Mouse (Mus musculus) liver, embryonic 14.5 days (tissue): ENCODE data around the gene Rnaset2b.
"Not testable (repeated sequence)": the region's sequence is repeated elsewhere in the genome, so short reads cannot be mapped to it uniquely, and the experiment has no call there.

Source experiments
- CTCF ChIP-seq: IDR thresholded peaks from 2 replicates; pipeline ENCODE4 v1.5.1; 2016; ENCODE audit warnings: antibody characterized with exemption, low read depth, control low read depth
- EP300 ChIP-seq: IDR thresholded peaks from 2 replicates; pipeline ENCODE4 v1.6.1; 2016; ENCODE audit warnings: antibody characterized with exemption, low read depth

GRCm38 (mm10) chr17:7014190-7014589 lies 43.8 kb downstream of the Rnaset2b start:
- TF ChIP-seq CTCF, EP300: not testable (repeated sequence)
